Mouse (Mus musculus) left cerebral cortex, adult 18-20 months (tissue): ENCODE measurements around the gene Tspan13. TPM values are rescaled to one million over a fixed set of nuclear protein-coding genes. Genes with fewer than 3 reads are reported as not detected.
A peak's percentile ranks its signal among the peaks of the same experiment; 100 is the strongest.

Experiments
- DNase-seq, 2 experiments: peaks; one replicate each; pipeline ENCODE4 v3.0.0; 2021 to 2022; ENCODE audit warnings: low spot score in 2 of 2, mixed read lengths in 1 of 2
- total RNA-seq, 2 experiments: library from RNA; stranded (reverse); gene quantifications; 2 replicates each; pipeline ENCODE4 v1.2.3; 2021

Tspan13 gene
- total RNA-seq, 2 experiments from 2014 or later: 201 to 208 TPM

GRCm38 (mm10) chr12:36035501-36035900 lies 6.8 kb downstream of the Tspan13 start:
- DNase-seq: no peak

GRCm38 (mm10) chr12:36032419-36032818 lies 9.9 kb downstream of the Tspan13 start:
- no peak for DNase-seq

- DNase-seq: no peak
Observed at GRCm38 (mm10) chr12:36030660-36031363, 11.5 kb downstream of the Tspan13 start.

- no peak for DNase-seq
Observed at GRCm38 (mm10) chr12:36029687-36030086, 12.6 kb downstream of the Tspan13 start.

GRCm38 (mm10) chr12:36028968-36029645 lies 13.2 kb downstream of the Tspan13 start:
- peak; percentile 44 to 59 for DNase-seq

GRCm38 (mm10) chr12:36027171-36027570 lies 15.1 kb downstream of the Tspan13 start:
- peak; percentile 31 to 35 for DNase-seq

GRCm38 (mm10) chr12:36026126-36026525 lies 16.2 kb downstream of the Tspan13 start:
- DNase-seq: no peak

GRCm38 (mm10) chr12:36020710-36021109 lies 21.6 kb downstream of the Tspan13 start:
- DNase-seq: no peak

GRCm38 (mm10) chr12:36020081-36020480 lies 22.2 kb downstream of the Tspan13 start:
- DNase-seq: no peak

GRCm38 (mm10) chr12:36019572-36019971 lies 22.7 kb downstream of the Tspan13 start:
- no peak for DNase-seq

- DNase-seq: no peak
Observed at GRCm38 (mm10) chr12:36017791-36018190, 24.5 kb downstream of the Tspan13 start.

- no peak for DNase-seq
Observed at GRCm38 (mm10) chr12:36013216-36013910, 28.9 kb downstream of the Tspan13 start.

GRCm38 (mm10) chr12:36008364-36009047 lies 33.8 kb downstream of the Tspan13 start:
- no peak for DNase-seq

- no peak for DNase-seq
Observed at GRCm38 (mm10) chr12:36007581-36007980, 34.7 kb downstream of the Tspan13 start.

- no peak for DNase-seq
Observed at GRCm38 (mm10) chr12:36004714-36005113, 37.6 kb downstream of the Tspan13 start.

GRCm38 (mm10) chr12:35995799-35996198 lies 46.5 kb downstream of the Tspan13 start:
- DNase-seq: peak in 1 of 2 experiments; percentile 18

GRCm38 (mm10) chr12:35994098-35994497 lies 48.2 kb downstream of the Tspan13 start:
- no peak for DNase-seq

- no peak for DNase-seq
Observed at GRCm38 (mm10) chr12:35993583-35993982, 48.7 kb downstream of the Tspan13 start.

GRCm38 (mm10) chr12:35992711-35993110 lies 49.6 kb downstream of the Tspan13 start, which contains the start of gene Agr2:
Gene Agr2, plus strand, starts transcription at chr12:35992907.
- DNase-seq: no peak

- no peak for DNase-seq
Observed at GRCm38 (mm10) chr12:35984743-35985142, 57.6 kb downstream of the Tspan13 start.

GRCm38 (mm10) chr12:35983472-35983871 lies 58.8 kb downstream of the Tspan13 start:
- no peak for DNase-seq
